24 mouse cellular contexts compared by ENCODE assay signal in the genomic region with DNA sequence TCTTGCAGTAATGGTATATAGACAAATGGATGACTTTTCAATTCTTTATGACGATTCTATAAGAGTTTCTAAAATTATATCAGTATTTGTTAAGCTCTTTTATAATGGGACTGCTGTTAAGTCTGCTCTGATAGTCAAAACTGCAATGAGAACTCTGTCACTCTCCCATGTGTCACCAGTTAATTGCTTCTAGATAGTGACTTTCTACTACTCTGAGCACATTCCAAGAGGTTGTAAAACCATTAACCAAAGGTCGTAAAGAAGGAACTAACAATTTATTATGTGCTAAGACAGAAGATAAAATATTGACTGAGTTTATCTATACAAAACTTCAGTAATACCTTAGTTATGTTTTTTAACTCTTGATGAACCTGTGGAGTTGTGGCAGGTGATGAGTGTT. TPM values are rescaled to one million over a fixed set of nuclear protein-coding genes. Genes with fewer than 3 reads are reported as not detected.
DNase-seq lines count a peak whose midpoint lies in the region; ATAC-seq and TF ChIP-seq lines count a peak whose summit lies in the region.
"Had no signal": no experiment of that assay in that cellular context is flagged by ENCODE, and none has a peak within 500 bp of the region (broad histone marks: within the 10 kb centered on the region; RNA-seq: fewer than 3 reads in every experiment).

No protein-coding gene starts in this region.

- H3K4me3 ChIP-seq in intestine, embryonic 14.5 days (ENCODE audit: low read depth, low read length), result no peak overlapping the region
- no peak overlapping the region for H3K4me3 ChIP-seq in intestine, embryonic 15.5 days (replicated peaks)
- no peak overlapping the region for H3K4me3 ChIP-seq in intestine, embryonic 16.5 days (ENCODE audit: low read length)
- no peak overlapping the region for H3K4me3 ChIP-seq in intestine, postnatal 0 days (ENCODE audit: low read depth, low read length)

- H3K9ac ChIP-seq in intestine, embryonic 14.5 days (ENCODE audit: low read length), result no peak overlapping the region
- H3K9ac ChIP-seq in intestine, embryonic 15.5 days, result no peak overlapping the region
- H3K9ac ChIP-seq in intestine, embryonic 16.5 days (ENCODE audit: low read depth, low read length), result no peak overlapping the region
- no peak overlapping the region for H3K9ac ChIP-seq in intestine, postnatal 0 days (ENCODE audit: low read depth, low read length)

- H3K36me3 ChIP-seq in intestine, embryonic 14.5 days (ENCODE audit: control insufficient read depth, insufficient read depth, low read length), result no peaks in the 10 kb centered on the region
- H3K36me3 ChIP-seq in intestine, embryonic 15.5 days, result no peaks in the 10 kb centered on the region
- H3K36me3 ChIP-seq in intestine, embryonic 16.5 days (ENCODE audit: control insufficient read depth, insufficient read depth, low read length), result no peaks in the 10 kb centered on the region
- no peaks in the 10 kb centered on the region for H3K36me3 ChIP-seq in intestine, postnatal 0 days (ENCODE audit: control insufficient read depth, insufficient read depth)
- H3K36me3 ChIP-seq: G1E had no signal

- no peak for DNase-seq in intestine, embryonic 14.5 days (ENCODE audit: low spot score)
- no peak for DNase-seq in lung, postnatal 36 days
- DNase-seq in lung, postnatal 14 days, result no peak
- no peak for DNase-seq in embryo, embryonic 9.5 days (ENCODE audit: extremely low spot score)
- no peak for DNase-seq in adrenal gland, postnatal 36 days
- DNase-seq: adrenal gland, adult 2 months; adrenal gland, adult 8-10 months; adrenal gland, postnatal 10 days; adrenal gland, postnatal 14 days; adrenal gland, postnatal 25 days; B cell, adult 2 months; cerebellum, adult 11 months; cerebellum, adult 11-12 months; cerebellum, adult 18-20 months had no signal

- no peaks in the 10 kb centered on the region for H3K4me1 ChIP-seq in intestine, embryonic 14.5 days (replicated peaks; ENCODE audit: control insufficient read depth, insufficient read depth, low read length)
- no peaks in the 10 kb centered on the region for H3K4me1 ChIP-seq in intestine, embryonic 15.5 days (replicated peaks)
- H3K4me1 ChIP-seq in intestine, embryonic 16.5 days (ENCODE audit: control insufficient read depth, insufficient read depth, low read length), result no peaks in the 10 kb centered on the region
- H3K4me1 ChIP-seq in intestine, postnatal 0 days (replicated peaks; ENCODE audit: control insufficient read depth, insufficient read depth, low read length), result no peaks in the 10 kb centered on the region

- ATAC-seq in intestine, embryonic 14.5 days (replicated peaks; ENCODE audit: low FRiP score, low TSS enrichment, low read depth), result peak; percentile 86; the same call in 1 of the 2 replicates
- peak; percentile 92 for ATAC-seq in intestine, embryonic 15.5 days
- ATAC-seq in intestine, embryonic 16.5 days, result peak; percentile 97
- peak; percentile 70 for ATAC-seq in intestine, postnatal 0 days
- ATAC-seq: activated CD4-positive, CD25-positive, alpha-beta regulatory T cell, adult 4 months; CD4-positive, CD25-positive, alpha-beta regulatory T cell, adult 4 months; Patski had no signal

- no peak for TF ChIP-seq CTCF in intestine, postnatal 0 days (IDR thresholded peaks at IDR 0.05; ENCODE audit: low read depth)

- H3K9me3 ChIP-seq in intestine, embryonic 14.5 days (ENCODE audit: control insufficient read depth, low read length), result no peaks in the 10 kb centered on the region
- no peaks in the 10 kb centered on the region for H3K9me3 ChIP-seq in intestine, embryonic 15.5 days
- H3K9me3 ChIP-seq in intestine, embryonic 16.5 days (ENCODE audit: control insufficient read depth, low read length), result no peaks in the 10 kb centered on the region
- no peaks in the 10 kb centered on the region for H3K9me3 ChIP-seq in intestine, postnatal 0 days (ENCODE audit: control insufficient read depth)
- H3K9me3 ChIP-seq: G1E had no signal

- no peak overlapping the region for H3K27ac ChIP-seq in intestine, embryonic 14.5 days (ENCODE audit: low read depth)
- no peak overlapping the region for H3K27ac ChIP-seq in intestine, embryonic 15.5 days
- H3K27ac ChIP-seq in intestine, embryonic 16.5 days (ENCODE audit: low read length), result no peak overlapping the region
- H3K27ac ChIP-seq in intestine, postnatal 0 days (ENCODE audit: low read depth, low read length), result no peak overlapping the region

- H3K4me2 ChIP-seq in intestine, embryonic 14.5 days (ENCODE audit: low read length), result no peak overlapping the region
- H3K4me2 ChIP-seq in intestine, embryonic 15.5 days (replicated peaks), result no peak overlapping the region
- no peak overlapping the region for H3K4me2 ChIP-seq in intestine, embryonic 16.5 days (ENCODE audit: low read depth, low read length)
- H3K4me2 ChIP-seq in intestine, postnatal 0 days (replicated peaks; ENCODE audit: low read depth), result no peak overlapping the region

- no peaks in the 10 kb centered on the region for H3K27me3 ChIP-seq in intestine, embryonic 14.5 days (replicated peaks; ENCODE audit: control insufficient read depth, insufficient read depth, low read length)
- H3K27me3 ChIP-seq in intestine, embryonic 15.5 days (replicated peaks), result no peaks in the 10 kb centered on the region
- no peaks in the 10 kb centered on the region for H3K27me3 ChIP-seq in intestine, embryonic 16.5 days (replicated peaks; ENCODE audit: control insufficient read depth, insufficient read depth, low read length)
- H3K27me3 ChIP-seq in intestine, postnatal 0 days (replicated peaks; ENCODE audit: control insufficient read depth, insufficient read depth, low read length), result 0 out of 2 replicates have a peak, but pooled peaks cover 12% of the 10 kb centered on the region
- H3K27me3 ChIP-seq: CH12.LX had no signal

- WGBS in intestine, embryonic 14.5 days, result 33% methylated on average over 2 of the region's 2 CpGs
- WGBS in intestine, embryonic 15.5 days, result 38% methylated on average over 2 of the region's 2 CpGs
- WGBS in intestine, embryonic 16.5 days, result 39% methylated on average over 2 of the region's 2 CpGs
- 17% methylated on average over 2 of the region's 2 CpGs for WGBS in intestine, postnatal 0 days

RNA-seq across cellular contexts. Expression of a gene that starts 37.5 kb away (rescaled TPM):
- 1.0 and 2.5 TPM in 2 replicates for polyA plus RNA-seq in intestine, embryonic 14.5 days (2014; fragmentation: Nextera tagmentation; extraction: Ambion mirVana)
- polyA plus RNA-seq in intestine, embryonic 15.5 days (2015; fragmentation: Nextera tagmentation; extraction: Ambion mirVana), result 0.61 and 0.79 TPM in 2 replicates
- 0.55 and 0.62 TPM in 2 replicates for polyA plus RNA-seq in intestine, embryonic 16.5 days (2015; fragmentation: Nextera tagmentation; extraction: Ambion mirVana)
- polyA plus RNA-seq in intestine, postnatal 0 days (2015; fragmentation: Nextera tagmentation; extraction: Ambion mirVana), result 0.14 and 0.61 TPM in 2 replicates
- under 1 TPM in 1 of 2 experiments, not detected in 1; 0.30 TPM for total RNA-seq in adrenal gland, postnatal 36 days (2021)
- total RNA-seq: adrenal gland, postnatal 14 days; adrenal gland, postnatal 25 days; CH12.LX; MEL had no signal
- polyA plus RNA-seq: adrenal gland, adult 2 months; C2C12; CD4-positive, CD25-positive, alpha-beta regulatory T cell, adult 4 months; G1E had no signal
